Mouse (Mus musculus): Measurements from ENCODE around the gene Bach2.

Bach2 gene

DNA sequence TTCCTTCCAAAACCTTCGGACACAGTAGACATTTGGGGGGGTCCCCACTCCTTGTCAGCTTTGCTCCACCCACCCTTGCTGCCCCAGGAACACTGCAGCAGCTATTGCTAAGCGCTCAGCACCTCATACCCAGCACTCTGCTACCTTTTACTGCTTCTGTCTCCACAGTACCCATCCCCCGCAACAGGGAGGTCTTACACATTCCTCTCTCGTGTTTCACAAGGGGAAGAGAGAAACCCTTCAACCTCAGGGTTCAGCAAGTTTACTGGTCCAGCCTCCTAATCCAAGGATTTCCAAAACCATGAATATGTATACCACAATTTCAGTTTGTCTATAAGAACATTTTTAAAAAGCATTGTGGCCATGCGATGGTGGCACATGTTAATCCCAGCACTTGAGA, 286.4 kb downstream of the Bach2 start:
- no peak for DNase-seq (ENCODE audit: low read depth, low spot score)

DNA sequence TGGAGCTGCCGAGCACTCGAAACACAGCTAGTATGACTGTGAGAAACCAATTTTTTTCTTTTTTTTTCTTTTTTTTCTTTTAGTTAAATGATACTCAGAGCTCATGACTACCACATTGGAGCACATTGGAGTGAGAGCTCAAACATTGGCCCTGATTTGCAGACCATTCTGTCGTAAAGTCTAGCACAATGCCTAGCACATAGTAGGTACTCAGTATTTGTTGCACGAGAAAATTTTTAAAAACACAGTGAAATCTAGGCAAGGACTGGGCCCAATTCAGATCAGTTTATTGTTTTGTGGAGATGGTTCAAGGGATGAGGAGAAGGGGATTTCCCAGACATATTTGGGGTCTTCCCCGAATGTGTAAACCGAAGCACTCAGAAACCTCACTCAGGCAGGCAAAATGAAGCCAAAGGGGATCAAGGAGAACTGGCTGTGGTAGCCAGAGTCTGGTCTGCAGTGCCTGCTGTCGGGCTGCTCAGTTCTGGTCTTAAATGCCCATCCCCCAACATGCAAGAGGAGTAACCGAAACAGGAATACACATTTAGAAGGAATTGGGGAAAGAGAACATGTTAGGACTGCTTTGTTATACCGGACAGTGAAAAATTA, 287.7 kb downstream of the Bach2 start:
- no peak for DNase-seq (ENCODE audit: low read depth, low spot score)

- no peak for DNase-seq (ENCODE audit: low read depth, low spot score)
Measured at GRCm38 (mm10) chr4:32529443-32529995, 290.9 kb downstream of the Bach2 start.

- DNase-seq (ENCODE audit: low read depth, low spot score), result peak; percentile 35
Measured at GRCm38 (mm10) chr4:32530421-32530920, 291.9 kb downstream of the Bach2 start.

DNA sequence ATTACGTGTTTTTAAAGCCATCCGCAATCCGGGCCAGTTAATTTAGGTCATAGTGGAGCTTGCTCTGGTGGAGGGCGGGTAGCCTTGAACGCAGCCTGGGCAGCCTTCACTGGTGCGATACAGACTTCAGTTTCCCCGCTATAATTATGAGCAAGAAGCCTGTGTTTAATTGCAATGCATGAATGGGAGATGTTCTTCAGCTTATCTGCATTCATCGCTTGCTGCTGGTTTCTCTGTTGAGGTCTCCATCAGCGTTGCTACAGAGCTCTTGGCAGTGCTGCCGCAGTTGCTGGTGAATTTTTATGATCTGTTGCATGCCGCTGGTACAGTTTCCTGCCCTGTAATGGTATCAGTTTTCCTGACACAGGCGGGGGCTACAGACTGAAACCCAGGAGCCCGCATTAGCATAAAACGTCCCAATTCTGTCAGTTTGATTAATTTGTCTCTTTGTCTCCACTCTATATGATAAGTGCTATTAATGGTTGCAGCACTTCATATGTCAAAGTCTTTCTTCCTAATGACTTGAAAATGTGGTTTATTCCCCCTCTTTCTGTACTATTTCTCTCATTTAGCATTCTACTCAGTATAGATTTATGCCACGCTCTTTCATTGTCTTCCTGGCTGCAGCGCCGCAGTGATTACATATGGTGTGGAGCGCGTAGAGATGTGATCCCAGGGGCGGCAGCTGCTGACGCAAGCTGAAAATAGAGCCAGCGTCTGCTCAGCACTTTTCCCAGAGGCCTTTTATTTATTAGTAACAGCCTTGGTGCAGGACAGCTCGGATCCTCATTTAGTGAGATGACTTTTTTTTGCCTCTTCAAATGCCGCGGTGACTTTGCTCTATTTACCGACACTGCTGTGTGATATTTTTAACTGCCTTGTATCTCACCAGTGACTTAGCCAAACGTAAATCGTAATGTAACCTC, 292.6 kb downstream of the Bach2 start:
- peak; percentile 85 for DNase-seq (ENCODE audit: low read depth, low spot score)

GRCm38 (mm10) chr4:32532079-32532478, 293.5 kb downstream of the Bach2 start:
- peak; percentile 41 for DNase-seq (ENCODE audit: low read depth, low spot score)

GRCm38 (mm10) chr4:32533735-32534134, 295.1 kb downstream of the Bach2 start:
- no peak for DNase-seq (ENCODE audit: low read depth, low spot score)

DNA sequence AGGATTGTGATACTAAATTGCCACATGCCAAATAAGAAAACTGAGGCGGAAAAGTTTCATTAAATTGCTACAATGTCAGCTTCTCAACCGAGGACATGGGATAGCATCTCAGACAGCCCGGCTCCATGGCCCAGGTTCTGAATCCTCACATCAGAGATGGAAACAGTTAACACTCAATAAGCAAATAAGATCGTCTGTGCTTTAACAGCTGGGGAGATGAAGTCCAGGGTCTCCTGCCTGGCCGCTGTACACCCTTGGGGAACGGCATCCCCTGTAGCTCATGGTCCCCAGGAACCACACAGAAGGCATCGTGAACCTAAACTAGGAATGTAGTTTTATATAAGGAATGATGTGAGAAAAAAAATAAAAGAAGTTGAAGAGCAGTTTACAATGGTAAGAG, 297.0 kb downstream of the Bach2 start:
- no peak for DNase-seq (ENCODE audit: low read depth, low spot score)

- DNase-seq (ENCODE audit: low read depth, low spot score), result no peak
Measured at GRCm38 (mm10) chr4:32536870-32537508, 298.4 kb downstream of the Bach2 start.

DNA sequence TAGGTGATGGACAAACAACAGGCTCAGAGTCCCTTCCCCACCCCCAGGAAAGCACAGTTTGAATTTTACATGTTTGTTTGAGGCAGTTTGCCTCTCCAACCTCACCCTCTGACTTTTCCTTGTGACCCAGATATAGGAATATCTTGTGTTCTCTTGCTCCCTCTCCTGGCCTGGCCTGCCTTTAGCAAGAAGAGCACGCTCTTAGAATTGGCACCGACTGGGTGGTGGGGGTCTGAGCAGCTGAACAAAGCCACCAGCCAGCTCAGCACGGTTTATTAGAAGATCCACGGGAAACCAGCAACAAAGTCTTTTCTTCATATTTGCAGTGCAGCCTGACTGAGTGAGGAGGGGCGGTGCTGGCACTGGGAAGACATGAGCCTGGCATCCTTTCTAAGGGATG, 299.5 kb downstream of the Bach2 start:
- peak; percentile 76 for DNase-seq (ENCODE audit: low read depth, low spot score)

DNA sequence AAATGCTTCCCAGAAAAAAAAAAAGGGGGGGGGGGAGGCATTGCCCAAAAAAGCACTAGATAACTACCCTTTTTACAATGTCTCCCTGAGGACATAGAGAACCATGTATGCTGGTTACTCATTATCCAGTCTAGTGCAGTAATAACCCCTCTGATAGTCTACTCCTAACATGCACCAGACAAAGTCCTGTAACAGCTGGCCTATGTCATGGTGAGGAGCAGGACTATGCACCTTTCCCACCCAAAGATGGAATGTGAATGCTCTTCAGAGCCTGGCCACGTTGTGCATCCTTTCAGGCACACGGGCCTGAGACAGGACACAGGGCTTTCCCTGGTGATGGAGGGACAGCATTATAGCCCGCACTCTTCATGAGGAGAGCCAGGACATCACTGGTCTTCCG, 299.9 kb downstream of the Bach2 start:
- DNase-seq (ENCODE audit: low read depth, low spot score), result no peak

- no peak for DNase-seq (ENCODE audit: low read depth, low spot score)
Measured at GRCm38 (mm10) chr4:32538987-32539386, 300.4 kb downstream of the Bach2 start.

DNA sequence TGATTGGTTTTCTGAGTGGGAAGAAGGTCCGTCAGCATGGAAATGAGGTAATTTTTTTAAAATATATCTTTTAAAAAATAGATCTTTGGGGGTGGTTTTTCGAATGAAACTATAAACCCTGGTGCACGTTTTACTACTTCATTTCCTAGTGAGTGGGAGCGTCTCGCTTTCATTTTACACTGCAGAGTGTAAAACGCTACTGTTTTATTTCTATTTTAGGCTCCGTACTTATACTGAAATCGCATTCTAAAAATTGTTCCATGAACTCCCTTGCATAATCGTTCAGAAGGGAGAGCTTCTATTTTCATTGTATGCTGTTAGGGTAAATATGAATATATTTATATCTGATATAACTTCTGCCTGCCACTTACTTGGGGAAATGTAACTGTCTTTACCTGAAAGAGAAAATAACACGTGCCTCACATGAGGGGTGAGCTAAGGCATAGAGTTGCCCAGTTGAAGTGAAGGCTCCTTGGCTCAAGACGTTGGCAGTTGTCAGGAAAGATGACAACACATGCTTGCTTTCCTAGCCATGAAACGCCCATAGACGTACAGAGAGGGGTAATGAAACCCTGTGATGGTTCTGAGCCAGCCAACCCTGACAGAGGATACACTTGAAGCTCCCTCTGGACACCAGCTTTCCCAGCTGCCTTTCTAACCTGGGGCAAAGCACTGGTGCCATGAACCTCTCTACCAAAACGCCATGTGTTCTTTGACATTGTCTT, 306.4 kb downstream of the Bach2 start:
- DNase-seq (ENCODE audit: low read depth, low spot score), result no peak

DNA sequence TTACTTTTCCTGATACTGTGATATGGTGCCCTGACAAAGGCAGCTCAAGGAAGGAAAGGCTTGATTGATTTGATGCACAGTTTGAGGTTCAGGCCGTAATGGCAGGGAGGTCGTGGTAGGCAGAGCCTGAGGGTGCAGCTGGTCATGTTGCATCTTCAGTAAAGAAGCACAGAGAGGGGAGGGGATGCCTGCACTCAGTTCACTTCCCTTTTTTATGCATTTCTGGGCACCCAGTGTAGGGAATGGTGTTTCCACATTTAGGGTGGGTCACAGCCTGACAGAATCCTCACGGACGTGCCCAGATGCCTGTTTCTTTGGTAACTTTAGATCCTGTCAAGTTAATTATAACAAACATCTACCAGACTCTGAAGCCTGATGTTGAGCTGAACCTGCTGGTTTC, 306.9 kb downstream of the Bach2 start:
- DNase-seq (ENCODE audit: low read depth, low spot score), result no peak

DNA sequence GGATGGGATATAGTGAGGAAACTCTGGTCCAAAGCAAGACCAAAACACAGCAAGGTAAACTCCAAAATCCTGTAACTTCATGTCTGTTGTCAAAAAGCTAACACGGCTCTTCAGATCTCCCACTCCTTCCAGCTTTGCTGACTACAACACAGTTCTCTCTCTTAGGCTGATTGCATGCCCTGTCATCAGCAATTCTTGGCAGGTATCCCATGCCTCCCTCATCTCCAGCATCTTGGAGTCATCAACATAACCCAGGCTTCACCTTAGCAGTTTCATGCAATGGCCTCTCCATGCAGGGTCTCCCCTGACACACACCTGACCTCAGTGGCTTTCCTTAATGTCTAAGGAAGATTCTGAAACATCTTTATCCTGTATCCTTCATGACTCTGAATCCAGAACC, 310.5 kb downstream of the Bach2 start:
- no peak for DNase-seq (ENCODE audit: low read depth, low spot score)

- peak; percentile 66 for DNase-seq (ENCODE audit: low read depth, low spot score)
Measured at GRCm38 (mm10) chr4:32551337-32551736, 312.7 kb downstream of the Bach2 start.

GRCm38 (mm10) chr4:32555506-32555905, 316.9 kb downstream of the Bach2 start:
- DNase-seq (ENCODE audit: low read depth, low spot score), result no peak

DNA sequence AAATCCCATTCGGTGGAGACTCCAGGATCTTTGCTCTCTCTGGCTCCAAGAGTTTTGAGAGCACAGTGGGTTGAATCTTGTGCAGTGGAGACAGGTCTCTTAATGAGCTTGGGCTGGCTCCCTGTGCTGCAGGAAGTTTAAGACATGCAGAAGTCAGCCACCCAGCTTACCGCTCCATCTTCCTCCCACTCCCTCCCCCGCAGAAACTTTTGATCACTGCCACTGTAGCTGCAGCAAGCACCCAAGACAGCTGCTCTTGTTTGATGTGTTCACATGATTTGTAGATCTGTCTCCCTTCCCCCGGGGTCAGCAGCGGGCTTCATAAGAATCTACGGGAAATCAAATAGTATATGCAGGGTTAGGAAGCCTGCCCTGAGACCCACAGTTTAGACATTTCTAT, 321.6 kb downstream of the Bach2 start:
- DNase-seq (ENCODE audit: low read depth, low spot score), result peak; percentile 71

GRCm38 (mm10) chr4:32560724-32561554, 322.3 kb downstream of the Bach2 start:
- DNase-seq (ENCODE audit: low read depth, low spot score), result peak; percentile 66

GRCm38 (mm10) chr4:32561555-32562095, 323.0 kb downstream of the Bach2 start:
- peak; percentile 60 for DNase-seq (ENCODE audit: low read depth, low spot score)

Measured in mesoderm, embryonic 11.5 days (tissue).